Mouse (Mus musculus): ENCODE data around the gene Zfp872.

DNA sequence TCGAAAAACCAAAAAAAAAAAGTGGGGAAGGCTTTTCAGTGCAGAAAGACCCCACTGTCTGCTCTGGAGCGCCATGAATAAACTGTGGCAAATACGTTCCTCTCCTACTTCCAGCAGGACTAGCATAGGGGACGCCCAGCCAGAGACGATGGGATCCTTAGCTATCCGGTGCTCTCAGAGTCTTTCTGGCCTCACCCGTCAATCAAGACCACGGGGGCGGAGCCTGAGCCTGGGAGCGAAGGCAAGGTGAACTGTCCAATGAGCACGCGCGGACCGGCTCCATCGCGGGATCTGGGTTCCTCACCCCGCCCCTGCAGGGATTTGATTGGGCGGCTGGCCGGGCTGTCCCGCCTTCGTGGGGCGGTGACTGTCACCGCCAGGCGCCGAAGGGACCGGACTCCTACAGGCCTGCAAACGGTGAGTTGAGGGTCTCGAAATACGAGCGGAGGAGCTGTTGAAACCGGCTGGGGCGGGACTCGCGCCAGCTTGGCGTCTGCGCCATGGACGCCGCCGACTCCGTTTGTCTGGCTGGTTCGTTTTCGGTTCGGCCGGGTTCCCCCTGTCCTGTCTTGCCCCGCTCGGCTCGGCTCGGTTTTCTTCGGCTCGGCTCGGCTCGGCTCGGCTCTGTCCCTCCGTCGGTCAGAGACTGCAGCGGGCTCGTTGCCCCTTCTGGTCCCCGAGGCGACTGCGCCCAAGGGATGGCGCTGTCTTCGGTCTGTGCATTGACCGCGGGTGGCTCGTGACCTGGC lies 31.2 kb upstream of the Zfp872 start, which contains the start of gene Pigyl:
- TF ChIP-seq CTCF (conservative IDR thresholded peaks at IDR 0.05; ENCODE audit: insufficient read depth, insufficient read length, low read depth, low read length) (peak; percentile 19; the same call in 1 of the 2 replicates), POLR2A (IDR thresholded peaks at IDR 0.05; ENCODE audit: low read depth, low read length) (peak; percentile 71)
